Mouse (Mus musculus) neural tube, embryonic 15.5 days (tissue): ENCODE results near the gene Zmiz1. TPM values are rescaled to one million over a fixed set of nuclear protein-coding genes. Genes with fewer than 3 reads are reported as not detected.

Source experiments
- ATAC-seq: fragments of 200-750 bp; cut with Nextera tagmentation; 2 replicates; pipeline ENCODE4 v1.8.0; 2017; ENCODE audit warnings: mild to moderate bottlenecking, moderate TSS enrichment, moderate library complexity; ENCODE audit not compliant: low FRiP score
- H3K27ac ChIP-seq: fragments of 300-500 bp; sonication (generic); replicated peaks from 2 replicates; pipeline ENCODE4 v1.5.1; 2015; ENCODE audit warnings: mild to moderate bottlenecking, inconsistent platforms
- H3K27me3 ChIP-seq: fragments of 300-500 bp; sonication (generic); replicated peaks from 2 replicates; pipeline ENCODE4 v1.6.1; 2015; ENCODE audit warnings: inconsistent platforms
- H3K36me3 ChIP-seq: fragments of 300-500 bp; sonication (generic); 2 replicates; pipeline ENCODE4 v1.6.1; 2015; ENCODE audit warnings: inconsistent platforms
- H3K4me1 ChIP-seq: fragments of 300-500 bp; sonication (generic); 2 replicates; pipeline ENCODE4 v1.6.1; 2015; ENCODE audit warnings: inconsistent platforms
- H3K4me2 ChIP-seq: fragments of 300-500 bp; sonication (generic); 2 replicates; pipeline ENCODE4 v1.6.1; 2015; ENCODE audit warnings: inconsistent platforms, mild to moderate bottlenecking, moderate library complexity
- H3K4me3 ChIP-seq: fragments of 300-500 bp; sonication (generic); replicated peaks from 2 replicates; pipeline ENCODE4 v1.5.1; 2015; ENCODE audit warnings: mild to moderate bottlenecking, inconsistent platforms
- H3K9ac ChIP-seq: fragments of 300-500 bp; sonication (generic); replicated peaks from 2 replicates; pipeline ENCODE4 v1.6.1; 2015; ENCODE audit warnings: mild to moderate bottlenecking, inconsistent platforms
- H3K9me3 ChIP-seq: fragments of 300-500 bp; sonication (generic); replicated peaks from 2 replicates; pipeline ENCODE4 v1.6.1; 2016; ENCODE audit warnings: inconsistent platforms
- WGBS: fragments of 180-500 bp; shearing (Covaris S2); methylation state at CpG from one replicate; pipeline ENCODE4 v1.1.7; 2015; ENCODE audit warnings: mixed read lengths; 5-methylcytosine and 5-hydroxymethylcytosine counted together
- polyA plus RNA-seq: library from polyadenylated mRNA; unstranded; fragments of >200 nt; fragmentation: Nextera tagmentation; extraction: Ambion mirVana; gene quantifications from 2 replicates; pipeline ENCODE4 v1.2.1, GENCODE M21; 2015

Zmiz1 gene
- polyA plus RNA-seq, result 51.1 and 54.7 TPM in 2 replicates

GRCm38 (mm10) chr14:25459016-25459393 is at the start of gene Zmiz1:
Gene Zmiz1, plus strand, starts transcription at chr14:25459185.
- Histone ChIP-seq H3K27me3 (no peaks in the 10 kb centered on the region), H3K27ac (peak within 1 kb of the TSS; percentile 99), H3K9me3 (no peaks in the 10 kb centered on the region), H3K4me3 (peak within 1 kb of the TSS; percentile 84), H3K9ac (peak within 1 kb of the TSS; percentile 99), H3K4me2 (peak within 1 kb of the TSS; percentile 89), H3K4me1 (peaks cover 60% of the 10 kb centered on the region), H3K36me3 (no peaks in the 10 kb centered on the region)
- under 1% methylated on average over 42 of the region's 42 CpGs for WGBS
- peak; percentile 33; the same call in 1 of the 2 replicates for ATAC-seq

- no peaks in the 10 kb centered on the region for H3K36me3 ChIP-seq
- no peak for ATAC-seq
- H3K9ac ChIP-seq, result no peak overlapping the region
- H3K27me3 ChIP-seq, result no peaks in the 10 kb centered on the region
- H3K4me3 ChIP-seq, result no peak overlapping the region
- no peak overlapping the region for H3K4me2 ChIP-seq
- no peak overlapping the region for H3K27ac ChIP-seq
- H3K4me1 ChIP-seq, result no peaks in the 10 kb centered on the region
- 77% methylated on average over 9 of the region's 9 CpGs for WGBS
- H3K9me3 ChIP-seq, result no peaks in the 10 kb centered on the region
These were observed 47.0 kb upstream of the Zmiz1 start for GRCm38 (mm10) chr14:25411848-25412527.

GRCm38 (mm10) chr14:25412811-25413210 is 46.2 kb upstream of the Zmiz1 start:
- Histone ChIP-seq H3K4me2 (no peak overlapping the region), H3K9me3 (no peaks in the 10 kb centered on the region), H3K27ac (no peak overlapping the region), H3K27me3 (peaks cover 2% of the 10 kb centered on the region; the same call in 1 of the 2 replicates), H3K36me3 (no peaks in the 10 kb centered on the region), H3K4me3 (no peak overlapping the region), H3K4me1 (no peaks in the 10 kb centered on the region), H3K9ac (no peak overlapping the region)
- 96% methylated on average over 10 of the region's 10 CpGs for WGBS
- ATAC-seq, result no peak

- ATAC-seq, result no peak
- H3K4me1 ChIP-seq, result no peaks in the 10 kb centered on the region
- no peaks in the 10 kb centered on the region for H3K36me3 ChIP-seq
- H3K27ac ChIP-seq, result no peak overlapping the region
- no peak overlapping the region for H3K4me3 ChIP-seq
- H3K9ac ChIP-seq, result no peak overlapping the region
- WGBS, result 74% methylated on average over 3 of the region's 3 CpGs
- no peak overlapping the region for H3K4me2 ChIP-seq
- no peaks in the 10 kb centered on the region for H3K9me3 ChIP-seq
- H3K27me3 ChIP-seq, result peaks cover 5% of the 10 kb centered on the region; the same call in 1 of the 2 replicates
These were observed 45.5 kb upstream of the Zmiz1 start for GRCm38 (mm10) chr14:25413510-25413909.

GRCm38 (mm10) chr14:25414115-25414514 is 44.9 kb upstream of the Zmiz1 start:
- Histone ChIP-seq H3K9me3 (no peaks in the 10 kb centered on the region), H3K9ac (no peak overlapping the region), H3K4me2 (no peak overlapping the region), H3K4me1 (no peaks in the 10 kb centered on the region), H3K36me3 (no peaks in the 10 kb centered on the region), H3K27me3 (peaks cover 5% of the 10 kb centered on the region; the same call in 1 of the 2 replicates), H3K27ac (no peak overlapping the region), H3K4me3 (no peak overlapping the region)
- ATAC-seq, result no peak
- 84% methylated on average over 4 of the region's 4 CpGs for WGBS

GRCm38 (mm10) chr14:25420001-25420690 is 38.8 kb upstream of the Zmiz1 start:
- Histone ChIP-seq H3K4me1 (peaks cover 25% of the 10 kb centered on the region), H3K27ac (no peak overlapping the region; the same call in 1 of the 2 replicates), H3K4me3 (no peak overlapping the region), H3K9me3 (no peaks in the 10 kb centered on the region), H3K27me3 (peaks cover 5% of the 10 kb centered on the region; the same call in 1 of the 2 replicates), H3K4me2 (no peak overlapping the region), H3K36me3 (no peaks in the 10 kb centered on the region), H3K9ac (no peak overlapping the region)
- ATAC-seq, result no peak
- WGBS, result 80% methylated on average over 7 of the region's 7 CpGs

- WGBS, result 75% methylated on average over 1 of the region's 1 CpGs
- Histone ChIP-seq H3K36me3 (no peaks in the 10 kb centered on the region), H3K9me3 (no peaks in the 10 kb centered on the region), H3K4me2 (no peak overlapping the region), H3K4me3 (no peak overlapping the region), H3K9ac (peak overlapping the region; percentile 9; the same call in 1 of the 2 replicates), H3K27me3 (peaks cover 5% of the 10 kb centered on the region; the same call in 1 of the 2 replicates), H3K27ac (peak overlapping the region; percentile 80), H3K4me1 (peaks cover 25% of the 10 kb centered on the region)
- ATAC-seq, result peak; percentile 33; the same call in 1 of the 2 replicates
These were observed 38.0 kb upstream of the Zmiz1 start for GRCm38 (mm10) chr14:25420987-25421386.

- peak; percentile 88 for ATAC-seq
- 17% methylated on average over 13 of the region's 13 CpGs for WGBS
- Histone ChIP-seq H3K27ac (peak overlapping the region; percentile 80), H3K27me3 (peaks cover 5% of the 10 kb centered on the region; the same call in 1 of the 2 replicates), H3K4me2 (no peak overlapping the region), H3K9me3 (no peaks in the 10 kb centered on the region), H3K9ac (0 out of 2 replicates have a peak overlapping the region, but pooled peaks have one; percentile 9), H3K4me3 (no peak overlapping the region), H3K36me3 (no peaks in the 10 kb centered on the region), H3K4me1 (peaks cover 25% of the 10 kb centered on the region)
These were observed 37.4 kb upstream of the Zmiz1 start for GRCm38 (mm10) chr14:25421596-25422001.

- Histone ChIP-seq H3K27me3 (peaks cover under 1% of the 10 kb centered on the region; the same call in 1 of the 2 replicates), H3K4me3 (no peak overlapping the region), H3K9me3 (no peaks in the 10 kb centered on the region), H3K4me1 (peaks cover 25% of the 10 kb centered on the region), H3K4me2 (no peak overlapping the region), H3K36me3 (no peaks in the 10 kb centered on the region), H3K27ac (no peak overlapping the region), H3K9ac (no peak overlapping the region)
- WGBS, result 86% methylated on average over 1 of the region's 1 CpGs
- ATAC-seq, result no peak
These were observed 36.0 kb upstream of the Zmiz1 start for GRCm38 (mm10) chr14:25422946-25423345.

- no peaks in the 10 kb centered on the region for H3K27me3 ChIP-seq
- H3K9ac ChIP-seq, result no peak overlapping the region
- H3K27ac ChIP-seq, result no peak overlapping the region
- H3K4me3 ChIP-seq, result no peak overlapping the region
- no peaks in the 10 kb centered on the region for H3K9me3 ChIP-seq
- no peak for ATAC-seq
- no peaks in the 10 kb centered on the region for H3K36me3 ChIP-seq
- H3K4me2 ChIP-seq, result no peak overlapping the region
- peaks cover 25% of the 10 kb centered on the region for H3K4me1 ChIP-seq
- WGBS, result 76% methylated on average over 7 of the region's 7 CpGs
These were observed 35.1 kb upstream of the Zmiz1 start for GRCm38 (mm10) chr14:25423721-25424443.

GRCm38 (mm10) chr14:25438255-25438654 is 20.7 kb upstream of the Zmiz1 start:
- ATAC-seq, result no peak
- Histone ChIP-seq H3K4me3 (no peak overlapping the region), H3K27ac (no peak overlapping the region), H3K36me3 (no peaks in the 10 kb centered on the region), H3K4me1 (no peaks in the 10 kb centered on the region), H3K9ac (no peak overlapping the region), H3K27me3 (no peaks in the 10 kb centered on the region), H3K9me3 (no peaks in the 10 kb centered on the region), H3K4me2 (no peak overlapping the region)
